Mouse (Mus musculus): ENCODE results near the gene Hist1h2ad.
"Not testable (repeated sequence)": the region's sequence is repeated elsewhere in the genome, so short reads cannot be mapped to it uniquely, and the experiment has no call there.

GRCm38 (mm10) chr13:23542225-23542980 lies 31.8 kb upstream of the Hist1h2ad start:
- not testable (repeated sequence) for TF ChIP-seq POLR2A (IDR thresholded peaks at IDR 0.05; ENCODE audit: extremely low read depth, insufficient read depth, low read length); CTCF (IDR thresholded peaks at IDR 0.05; ENCODE audit: low read depth, low read length)
